Mouse (Mus musculus) thymus, adult 2 months (tissue): ENCODE results near the gene Cpm.

Source experiments
- CTCF ChIP-seq: fragments of 200-500 bp; IDR thresholded peaks from 2 replicates; pipeline ENCODE4 v1.5.1; 2012; ENCODE audit warnings: mild to moderate bottlenecking, control low read depth, low read length, moderate library complexity, borderline replicate concordance; ENCODE audit not compliant: control insufficient read depth, poor library complexity, insufficient read depth; ENCODE audit errors: extremely low read depth
- POLR2A ChIP-seq: fragments of 200-500 bp; IDR thresholded peaks from 2 replicates; pipeline ENCODE4 v1.6.1; 2012; ENCODE audit warnings: mild to moderate bottlenecking, low read length, control low read depth, moderate library complexity; ENCODE audit not compliant: control insufficient read depth, poor library complexity, insufficient read depth; ENCODE audit errors: extremely low read depth

DNA sequence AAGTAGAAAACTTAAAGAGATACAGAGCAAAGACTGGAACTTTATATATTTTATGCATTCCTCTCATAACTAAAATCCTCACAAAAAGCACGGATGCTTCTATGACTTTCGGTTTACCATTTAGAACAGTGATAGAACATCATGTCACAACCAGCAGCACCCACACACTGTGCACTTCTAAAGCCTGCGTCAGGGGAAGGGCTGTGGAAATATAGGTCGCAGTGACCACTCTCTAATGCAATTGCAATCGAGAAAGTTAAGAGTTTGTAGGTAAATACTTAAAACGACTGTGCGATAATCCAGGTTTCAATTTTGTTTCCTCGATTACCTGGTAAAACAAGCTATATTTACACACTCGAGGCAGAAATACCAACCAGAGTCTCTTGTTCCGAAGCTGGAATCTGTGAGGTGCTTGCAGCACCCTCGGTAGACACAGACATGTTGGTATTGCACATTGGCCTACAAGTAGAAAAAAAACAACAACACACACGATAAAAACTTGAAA, 80.1 kb downstream of the Cpm start:
- TF ChIP-seq CTCF (no peak), POLR2A (no peak)
